Comparison of ENCODE assay signal across 19 mouse cellular contexts in the genomic region with DNA sequence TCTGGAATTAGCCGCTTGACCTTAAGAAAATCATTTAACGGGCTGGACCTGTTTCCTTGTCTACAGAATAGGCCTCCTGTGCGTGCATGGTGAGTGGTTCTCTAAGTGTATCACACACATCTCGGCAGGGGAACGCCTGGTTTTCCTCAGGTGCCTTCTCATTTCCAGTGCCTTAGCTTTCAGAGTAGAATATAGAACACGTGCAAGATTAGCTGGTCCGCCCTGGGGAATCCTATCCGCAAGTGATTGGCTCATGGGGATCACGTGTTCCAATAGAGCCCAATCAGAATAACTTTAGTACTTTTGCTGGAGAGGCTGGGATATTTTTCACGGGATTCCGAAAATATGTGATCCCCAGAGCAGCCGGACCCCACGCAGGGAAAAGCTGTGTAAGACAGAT. TPM values are rescaled to one million over a fixed set of nuclear protein-coding genes. Genes with fewer than 3 reads are reported as not detected.
DNase-seq lines count a peak whose midpoint lies in the region; ATAC-seq and TF ChIP-seq lines count a peak whose summit lies in the region.
"Had no signal": no experiment of that assay in that cellular context is flagged by ENCODE, and none has a peak within 500 bp of the region (broad histone marks: within the 10 kb centered on the region; RNA-seq: fewer than 3 reads in every experiment).

No protein-coding gene starts in this region.

- no peaks in the 10 kb centered on the region for H3K9me3 ChIP-seq in heart, embryonic 13.5 days
- no peaks in the 10 kb centered on the region for H3K9me3 ChIP-seq in lung, postnatal 0 days (ENCODE audit: low read length)
- no peaks in the 10 kb centered on the region for H3K9me3 ChIP-seq in MEL (replicated peaks; ENCODE audit: insufficient read depth, low read length)
- no peaks in the 10 kb centered on the region for H3K9me3 ChIP-seq in embryonic facial prominence, embryonic 14.5 days (ENCODE audit: control insufficient read depth, low read length)
- H3K9me3 ChIP-seq: embryonic facial prominence, embryonic 15.5 days; forebrain, embryonic 12.5 days had no signal

- 56% methylated on average over 13 of the region's 13 CpGs for WGBS in heart, embryonic 13.5 days
- 68% methylated on average over 13 of the region's 13 CpGs for WGBS in lung, postnatal 0 days
- WGBS in embryonic facial prominence, embryonic 14.5 days = 73% methylated on average over 13 of the region's 13 CpGs

- no peak for TF ChIP-seq EP300 in lung, postnatal 0 days (IDR thresholded peaks at IDR 0.05)
- no peak; a peak in 1 of 4 replicates for TF ChIP-seq EP300 in MEL (IDR thresholded peaks at IDR 0.05; ENCODE audit: low read depth in 1 of 2, low read length in 2 of 2)

- H3K79me2 ChIP-seq in MEL (ENCODE audit: control insufficient read depth, insufficient read depth, low read length, poor library complexity) = no peaks in the 10 kb centered on the region; the same call in 1 of the 2 replicates

- peaks cover 5% of the 10 kb centered on the region; the same call in 1 of the 2 replicates for H3K36me3 ChIP-seq in heart, embryonic 13.5 days
- H3K36me3 ChIP-seq in lung, postnatal 0 days (ENCODE audit: insufficient read depth, low read length) = no peaks in the 10 kb centered on the region
- H3K36me3 ChIP-seq in MEL (ENCODE audit: control insufficient read depth in 1 of 2, insufficient read depth in 2 of 2, low read length in 2 of 2) = peaks cover 0 to 21% of the 10 kb centered on the region in 2 experiments; a peak in 2 of 4 replicates
- H3K36me3 ChIP-seq in embryonic facial prominence, embryonic 14.5 days (ENCODE audit: control insufficient read depth, insufficient read depth, low read length) = no peaks in the 10 kb centered on the region

- peaks cover 23% of the 10 kb centered on the region for H3K4me1 ChIP-seq in heart, embryonic 13.5 days
- no peaks in the 10 kb centered on the region for H3K4me1 ChIP-seq in lung, postnatal 0 days (ENCODE audit: insufficient read depth, low read depth, low read length)
- H3K4me1 ChIP-seq in MEL (ENCODE audit: control insufficient read depth in 1 of 2, insufficient read depth in 2 of 2, low read length in 2 of 2) = peaks cover 5 to 37% of the 10 kb centered on the region in 2 experiments
- H3K4me1 ChIP-seq in embryonic facial prominence, embryonic 14.5 days (ENCODE audit: control insufficient read depth, insufficient read depth, low read length) = no peaks in the 10 kb centered on the region
- H3K4me1 ChIP-seq: embryonic facial prominence, embryonic 15.5 days had no signal

- no peaks in the 10 kb centered on the region for H3K27me3 ChIP-seq in heart, embryonic 13.5 days (replicated peaks)
- H3K27me3 ChIP-seq in lung, postnatal 0 days (replicated peaks; ENCODE audit: insufficient read depth, low read length) = no peaks in the 10 kb centered on the region
- H3K27me3 ChIP-seq in MEL (ENCODE audit: control insufficient read depth in 1 of 2, insufficient read depth in 2 of 2, low read length in 2 of 2) = no peaks in the 10 kb centered on the region
- no peaks in the 10 kb centered on the region for H3K27me3 ChIP-seq in embryonic facial prominence, embryonic 14.5 days (replicated peaks; ENCODE audit: control insufficient read depth, insufficient read depth, low read length)
- H3K27me3 ChIP-seq: embryonic facial prominence, embryonic 15.5 days; forebrain, embryonic 12.5 days had no signal

- peak in 1 of 2 experiments; percentile 48; a peak in 1 of 4 replicates for TF ChIP-seq POLR2A in MEL (IDR thresholded peaks at IDR 0.05; ENCODE audit: control insufficient read depth in 1 of 2, insufficient read depth in 1 of 2, low read depth in 1 of 2, low read length in 2 of 2, poor library complexity in 1 of 2)

- H3K27ac ChIP-seq in heart, embryonic 13.5 days (replicated peaks) = no peak overlapping the region
- H3K27ac ChIP-seq in lung, postnatal 0 days (ENCODE audit: low read length) = no peak overlapping the region
- peak overlapping the region; percentile 83 for H3K27ac ChIP-seq in MEL (ENCODE audit: control insufficient read depth, low read depth, low read length)
- no peak overlapping the region for H3K27ac ChIP-seq in embryonic facial prominence, embryonic 14.5 days (replicated peaks; ENCODE audit: low read depth, low read length)
- H3K27ac ChIP-seq: embryonic facial prominence, embryonic 15.5 days; forebrain, embryonic 12.5 days; heart, adult 2 months had no signal

- ATAC-seq in heart, embryonic 13.5 days (ENCODE audit: extremely low read depth, insufficient number of reproducible peaks, low FRiP score, low TSS enrichment) = no peak
- ATAC-seq in lung, postnatal 0 days = no peak
- no peak for ATAC-seq in embryonic facial prominence, embryonic 14.5 days (ENCODE audit: low read depth)
- no peak for ATAC-seq in cerebellum, adult (ENCODE audit: insufficient number of reproducible peaks, low FRiP score, low TSS enrichment)

- H3K9ac ChIP-seq in heart, embryonic 13.5 days = no peak overlapping the region
- H3K9ac ChIP-seq in lung, postnatal 0 days (replicated peaks; ENCODE audit: low read depth) = no peak overlapping the region
- H3K9ac ChIP-seq in MEL (ENCODE audit: control insufficient read depth, low read depth, low read length, poor library complexity, severe bottlenecking) = peak overlapping the region; percentile 61
- no peak overlapping the region for H3K9ac ChIP-seq in embryonic facial prominence, embryonic 14.5 days (ENCODE audit: low read depth, low read length)
- H3K9ac ChIP-seq: embryonic facial prominence, embryonic 15.5 days; forebrain, embryonic 12.5 days had no signal

- peak overlapping the region; percentile 42 for H3K4me2 ChIP-seq in heart, embryonic 13.5 days
- H3K4me2 ChIP-seq in lung, postnatal 0 days (replicated peaks; ENCODE audit: low read depth, low read length) = no peak overlapping the region
- no peak overlapping the region; the same call in 1 of the 2 replicates for H3K4me2 ChIP-seq in embryonic facial prominence, embryonic 14.5 days (ENCODE audit: low read depth, low read length)
- H3K4me2 ChIP-seq: embryonic facial prominence, embryonic 15.5 days; forebrain, embryonic 12.5 days; midbrain, embryonic 11.5 days had no signal

- H3K4me3 ChIP-seq in heart, embryonic 13.5 days = no peak overlapping the region
- H3K4me3 ChIP-seq in lung, postnatal 0 days (ENCODE audit: low read depth, low read length) = no peak overlapping the region
- H3K4me3 ChIP-seq in MEL (ENCODE audit: control insufficient read depth in 1 of 2, insufficient read depth in 1 of 2, low read depth in 2 of 2, low read length in 2 of 2) = peak overlapping the region; percentile 48 to 68
- no peak overlapping the region for H3K4me3 ChIP-seq in embryonic facial prominence, embryonic 14.5 days (ENCODE audit: low read depth, low read length)
- H3K4me3 ChIP-seq: embryonic facial prominence, embryonic 15.5 days; forebrain, embryonic 12.5 days; heart, adult 2 months had no signal

- no peak for TF ChIP-seq CTCF in lung, postnatal 0 days (IDR thresholded peaks at IDR 0.05)
- no peak for TF ChIP-seq CTCF in MEL (IDR thresholded peaks at IDR 0.05 in 2 of 3, conservative IDR thresholded peaks at IDR 0.05 in 1 of 3; ENCODE audit: control insufficient read depth in 1 of 3, insufficient read depth in 1 of 3, low read depth in 2 of 3, low read length in 3 of 3, poor library complexity in 1 of 3, severe bottlenecking in 1 of 3)

- intact Hi-C loops in heart, postnatal 25 days (cut with DNase I) = no loop called here

- TF ChIP-seq RAD21 in MEL (IDR thresholded peaks at IDR 0.05; ENCODE audit: low read depth, low read length) = no peak

- no peak for DNase-seq in heart, postnatal 25 days (ENCODE audit: low spot score)
- DNase-seq in lung, postnatal 0 days (ENCODE audit: low spot score) = peak; percentile 25
- no peak for DNase-seq in lung, postnatal 10 days
- peak; percentile 86 for DNase-seq in MEL (ENCODE audit: low read depth, low spot score)
- peak; percentile 26 for DNase-seq in embryonic facial prominence, embryonic 14.5 days (ENCODE audit: low spot score)
- no peak for DNase-seq in gastrocnemius, adult 8-10 months (ENCODE audit: low spot score in 2 of 2)
- DNase-seq: adrenal gland, postnatal 25 days; cerebellum, postnatal 14 days; heart, adult 2 months; kidney, adult 11 months; kidney, postnatal 14 days; right cerebral cortex, postnatal 14 days had no signal

RNA-seq across cellular contexts. Expression of a gene that starts 10.3 kb away (rescaled TPM):
- polyA plus RNA-seq in heart, embryonic 13.5 days (2015; fragmentation: Nextera tagmentation; extraction: Ambion mirVana) = 3.0 and 3.1 TPM in 2 replicates
- under 1 TPM; 0.67 to 0.91 TPM for total RNA-seq in heart, postnatal 25 days (2021)
- polyA plus RNA-seq in lung, postnatal 0 days (2015; fragmentation: Nextera tagmentation; extraction: Ambion mirVana) = 1.6 and 1.7 TPM in 2 replicates
- 0.62 and 0.75 TPM in 2 replicates for total RNA-seq in MEL (2012; rRNA removed)
- polyA plus RNA-seq in MEL (2012; ENCODE audit: insufficient read depth in 1 of 2, insufficient read length in 2 of 2, low read depth in 1 of 2, low replicate concordance in 2 of 2, missing spikeins in 1 of 2) = 1 to 10 TPM in 1 of 2 experiments, not detected in 1; 1.2 TPM
- polyA plus RNA-seq in embryonic facial prominence, embryonic 14.5 days (2014; fragmentation: Nextera tagmentation; extraction: Ambion mirVana) = 2.3 TPM in 2 replicates
- under 1 TPM in 1 of 4 experiments, not detected in 3; 0.43 TPM for total RNA-seq in gastrocnemius, adult 8-10 months (2022)

RNA-seq across cellular contexts. Expression of a gene that starts 18.2 kb away (rescaled TPM):
- 43.7 and 44.9 TPM in 2 replicates for polyA plus RNA-seq in heart, embryonic 13.5 days (2015; fragmentation: Nextera tagmentation; extraction: Ambion mirVana)
- total RNA-seq in heart, postnatal 25 days (2021) = 10 to 100 TPM; 33.0 to 34.6 TPM
- polyA plus RNA-seq in lung, postnatal 0 days (2015; fragmentation: Nextera tagmentation; extraction: Ambion mirVana) = 50.3 and 53.7 TPM in 2 replicates
- total RNA-seq in MEL (2012; rRNA removed) = 28.9 and 33.3 TPM in 2 replicates
- 10 to 100 TPM in 1 of 2 experiments, not detected in 1; 81.6 TPM for polyA plus RNA-seq in MEL (2012; ENCODE audit: insufficient read depth in 1 of 2, insufficient read length in 2 of 2, low read depth in 1 of 2, low replicate concordance in 2 of 2, missing spikeins in 1 of 2)
- polyA plus RNA-seq in embryonic facial prominence, embryonic 14.5 days (2014; fragmentation: Nextera tagmentation; extraction: Ambion mirVana) = 40.4 and 43.8 TPM in 2 replicates
- total RNA-seq in gastrocnemius, adult 8-10 months (2022) = 10 to 100 TPM; 22.7 to 23.9 (median 22.8) TPM

RNA-seq across cellular contexts. Expression of a gene that starts 37.5 kb away (rescaled TPM):
- polyA plus RNA-seq in heart, embryonic 13.5 days (2015; fragmentation: Nextera tagmentation; extraction: Ambion mirVana) = 1.0 and 1.7 TPM in 2 replicates
- 1 to 10 TPM; 4.5 to 5.4 TPM for total RNA-seq in heart, postnatal 25 days (2021)
- polyA plus RNA-seq in lung, postnatal 0 days (2015; fragmentation: Nextera tagmentation; extraction: Ambion mirVana) = 1.5 and 2.0 TPM in 2 replicates
- total RNA-seq in MEL (2012; rRNA removed) = 6.3 and 7.9 TPM in 2 replicates
- 10 to 100 TPM in 1 of 2 experiments, not detected in 1; 13.0 TPM for polyA plus RNA-seq in MEL (2012; ENCODE audit: insufficient read depth in 1 of 2, insufficient read length in 2 of 2, low read depth in 1 of 2, low replicate concordance in 2 of 2, missing spikeins in 1 of 2)
- polyA plus RNA-seq in embryonic facial prominence, embryonic 14.5 days (2014; fragmentation: Nextera tagmentation; extraction: Ambion mirVana) = 2.5 and 2.6 TPM in 2 replicates
- total RNA-seq in gastrocnemius, adult 8-10 months (2022) = 1 to 10 TPM; 2.1 to 4.3 (median 3.0) TPM

RNA-seq across cellular contexts. Expression of a gene that starts 55.6 kb away (rescaled TPM):
- polyA plus RNA-seq in heart, embryonic 13.5 days (2015; fragmentation: Nextera tagmentation; extraction: Ambion mirVana) = not detected in 2 replicates
- total RNA-seq in heart, postnatal 25 days (2021) = 1 to 10 TPM in 1 of 2 experiments, under 1 TPM in 1; 0.70 to 1.4 TPM
- polyA plus RNA-seq in lung, postnatal 0 days (2015; fragmentation: Nextera tagmentation; extraction: Ambion mirVana) = 0.57 and 1.4 TPM in 2 replicates
- total RNA-seq in MEL (2012; rRNA removed) = not detected in 2 replicates
- polyA plus RNA-seq in MEL (2012; ENCODE audit: insufficient read depth in 1 of 2, insufficient read length in 2 of 2, low read depth in 1 of 2, low replicate concordance in 2 of 2, missing spikeins in 1 of 2) = not detected
- polyA plus RNA-seq in embryonic facial prominence, embryonic 14.5 days (2014; fragmentation: Nextera tagmentation; extraction: Ambion mirVana) = 0.19 and 0.28 TPM in 2 replicates
- total RNA-seq in gastrocnemius, adult 8-10 months (2022) = not detected
- total RNA-seq: hematopoietic stem cell, adult 5-6 weeks had no signal
- polyA plus RNA-seq: forebrain, embryonic 12.5 days; liver, embryonic 11.5 days; midbrain, embryonic 11.5 days had no signal

Comparison
In these comparisons a context has a peak if more than half of its experiments do, and no peak if none do; other contexts are left out.
1. DNase-seq: peak in lung, postnatal 0 days (single experiment), MEL (single experiment) and embryonic facial prominence, embryonic 14.5 days (single experiment); none in heart, postnatal 25 days (single experiment), lung, postnatal 10 days (single experiment) and gastrocnemius, adult 8-10 months (0 of 2).
2. H3K4me3 ChIP-seq: peak in MEL (2 of 2); none in heart, embryonic 13.5 days (single experiment), lung, postnatal 0 days (single experiment) and embryonic facial prominence, embryonic 14.5 days (single experiment).